Mouse (Mus musculus): ENCODE results near the gene Lrig2. TPM values are rescaled to one million over a fixed set of nuclear protein-coding genes. Genes with fewer than 3 reads are reported as not detected.
A peak's percentile ranks its signal among the peaks of the same experiment; 100 is the strongest.

The Lrig2 gene
- polyA plus RNA-seq, 1 experiment from 2014 or later = 30.7 TPM

- Histone ChIP-seq H3K27me3 (ENCODE audit: control insufficient read depth, insufficient read depth, low read depth, low read length) (no peaks in the 10 kb centered on the region), H3K9ac (ENCODE audit: low read depth, low read length) (no peak overlapping the region), H3K27ac (ENCODE audit: low read length) (peak overlapping the region; percentile 12; the same call in 1 of the 2 replicates), H3K4me3 (ENCODE audit: low read depth, low read length) (no peak overlapping the region), H3K4me2 (ENCODE audit: low read length) (no peak overlapping the region), H3K36me3 (ENCODE audit: control insufficient read depth, insufficient read depth, low read length) (no peaks in the 10 kb centered on the region), H3K4me1 (ENCODE audit: control insufficient read depth, insufficient read depth, low read length) (no peaks in the 10 kb centered on the region), H3K9me3 (replicated peaks; ENCODE audit: control insufficient read depth, low read length, poor library complexity, severe bottlenecking) (no peaks in the 10 kb centered on the region)
- 57% methylated on average over 9 of the region's 9 CpGs for WGBS
- no peak for ATAC-seq
Measured at GRCm38 (mm10) chr3:104383681-104384341, 127.9 kb downstream of the Lrig2 start.

GRCm38 (mm10) chr3:104378228-104378627 lies 133.5 kb downstream of the Lrig2 start:
- Histone ChIP-seq H3K4me3 (ENCODE audit: low read depth, low read length) (no peak overlapping the region), H3K9ac (ENCODE audit: low read depth, low read length) (no peak overlapping the region), H3K27ac (ENCODE audit: low read length) (no peak overlapping the region), H3K36me3 (ENCODE audit: control insufficient read depth, insufficient read depth, low read length) (no peaks in the 10 kb centered on the region), H3K9me3 (replicated peaks; ENCODE audit: control insufficient read depth, low read length, poor library complexity, severe bottlenecking) (no peaks in the 10 kb centered on the region), H3K4me1 (ENCODE audit: control insufficient read depth, insufficient read depth, low read length) (no peaks in the 10 kb centered on the region), H3K4me2 (ENCODE audit: low read length) (no peak overlapping the region), H3K27me3 (ENCODE audit: control insufficient read depth, insufficient read depth, low read depth, low read length) (no peaks in the 10 kb centered on the region)
- ATAC-seq = no peak
- 64% methylated on average over 3 of the region's 3 CpGs for WGBS

- H3K27me3 ChIP-seq (ENCODE audit: control insufficient read depth, insufficient read depth, low read depth, low read length) = no peaks in the 10 kb centered on the region
- H3K4me2 ChIP-seq (ENCODE audit: low read length) = no peak overlapping the region
- ATAC-seq = no peak
- H3K9me3 ChIP-seq (replicated peaks; ENCODE audit: control insufficient read depth, low read length, poor library complexity, severe bottlenecking) = no peaks in the 10 kb centered on the region
- no peaks in the 10 kb centered on the region for H3K36me3 ChIP-seq (ENCODE audit: control insufficient read depth, insufficient read depth, low read length)
- no peaks in the 10 kb centered on the region for H3K4me1 ChIP-seq (ENCODE audit: control insufficient read depth, insufficient read depth, low read length)
- WGBS = 85% methylated on average over 8 of the region's 8 CpGs
- no peak overlapping the region for H3K9ac ChIP-seq (ENCODE audit: low read depth, low read length)
- H3K4me3 ChIP-seq (ENCODE audit: low read depth, low read length) = no peak overlapping the region
- H3K27ac ChIP-seq (ENCODE audit: low read length) = no peak overlapping the region
Measured at GRCm38 (mm10) chr3:104373907-104374306, 137.8 kb downstream of the Lrig2 start.

DNA sequence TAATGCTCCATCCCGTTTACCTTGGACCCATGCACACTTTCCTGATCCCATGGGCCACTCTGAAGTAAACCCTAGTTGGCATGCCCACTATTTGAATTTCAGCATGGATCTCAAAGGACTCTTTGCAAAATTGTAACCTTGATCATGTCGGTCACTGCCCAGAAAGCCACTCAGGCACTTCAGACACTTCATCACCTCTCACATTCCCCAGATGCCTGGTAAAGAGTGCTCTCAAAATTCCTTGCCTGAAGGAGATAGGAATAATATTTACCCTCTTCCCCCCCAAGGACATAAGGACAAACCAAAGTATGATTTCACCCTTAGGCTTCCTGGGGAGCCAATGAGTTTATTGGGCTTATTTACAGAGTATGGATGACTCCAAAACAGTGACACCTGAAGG lies 139.3 kb downstream of the Lrig2 start:
- H3K9me3 ChIP-seq (replicated peaks; ENCODE audit: control insufficient read depth, low read length, poor library complexity, severe bottlenecking) = no peaks in the 10 kb centered on the region
- H3K4me3 ChIP-seq (ENCODE audit: low read depth, low read length) = no peak overlapping the region
- H3K27me3 ChIP-seq (ENCODE audit: control insufficient read depth, insufficient read depth, low read depth, low read length) = no peaks in the 10 kb centered on the region
- H3K9ac ChIP-seq (ENCODE audit: low read depth, low read length) = no peak overlapping the region
- no peak overlapping the region for H3K4me2 ChIP-seq (ENCODE audit: low read length)
- H3K27ac ChIP-seq (ENCODE audit: low read length) = no peak overlapping the region
- no peaks in the 10 kb centered on the region for H3K36me3 ChIP-seq (ENCODE audit: control insufficient read depth, insufficient read depth, low read length)
- 88% methylated on average over 2 of the region's 2 CpGs for WGBS
- H3K4me1 ChIP-seq (ENCODE audit: control insufficient read depth, insufficient read depth, low read length) = no peaks in the 10 kb centered on the region; the same call in 1 of the 2 replicates
- ATAC-seq = no peak

- H3K36me3 ChIP-seq (ENCODE audit: control insufficient read depth, insufficient read depth, low read length) = no peaks in the 10 kb centered on the region
- no peaks in the 10 kb centered on the region for H3K27me3 ChIP-seq (ENCODE audit: control insufficient read depth, insufficient read depth, low read depth, low read length)
- no peak overlapping the region for H3K27ac ChIP-seq (ENCODE audit: low read length)
- H3K4me1 ChIP-seq (ENCODE audit: control insufficient read depth, insufficient read depth, low read length) = peaks cover 3% of the 10 kb centered on the region; the same call in 1 of the 2 replicates
- no peak for ATAC-seq
- 97% methylated on average over 2 of the region's 2 CpGs for WGBS
- H3K4me3 ChIP-seq (ENCODE audit: low read depth, low read length) = no peak overlapping the region
- no peak overlapping the region for H3K4me2 ChIP-seq (ENCODE audit: low read length)
- no peak overlapping the region for H3K9ac ChIP-seq (ENCODE audit: low read depth, low read length)
- H3K9me3 ChIP-seq (replicated peaks; ENCODE audit: control insufficient read depth, low read length, poor library complexity, severe bottlenecking) = no peaks in the 10 kb centered on the region
Measured at GRCm38 (mm10) chr3:104367912-104368311, 143.8 kb downstream of the Lrig2 start.

DNA sequence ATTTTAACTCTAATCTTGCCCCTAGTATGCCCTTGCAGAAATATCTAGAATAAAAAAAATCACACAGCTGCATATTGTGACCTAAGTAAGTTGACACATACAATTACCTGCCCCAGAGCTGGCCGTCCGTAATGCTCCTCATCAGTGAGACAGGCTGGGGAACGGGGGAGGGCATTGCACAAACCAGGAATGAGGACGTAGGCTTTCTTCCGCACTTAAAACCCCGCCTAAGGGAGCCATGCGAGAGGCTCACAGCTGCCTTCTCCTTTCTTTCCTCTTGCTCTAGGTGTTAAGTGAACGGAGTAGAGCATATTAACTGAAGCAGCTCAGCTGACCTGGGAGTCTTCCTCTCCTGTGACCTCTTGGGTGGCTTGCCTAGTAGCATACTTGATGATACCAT lies 149.9 kb downstream of the Lrig2 start:
- H3K9ac ChIP-seq (ENCODE audit: low read depth, low read length) = no peak overlapping the region
- 80% methylated on average over 8 of the region's 8 CpGs for WGBS
- no peak for ATAC-seq
- H3K27ac ChIP-seq (ENCODE audit: low read length) = no peak overlapping the region
- H3K36me3 ChIP-seq (ENCODE audit: control insufficient read depth, insufficient read depth, low read length) = no peaks in the 10 kb centered on the region
- H3K27me3 ChIP-seq (ENCODE audit: control insufficient read depth, insufficient read depth, low read depth, low read length) = no peaks in the 10 kb centered on the region
- H3K4me3 ChIP-seq (ENCODE audit: low read depth, low read length) = no peak overlapping the region
- H3K4me1 ChIP-seq (ENCODE audit: control insufficient read depth, insufficient read depth, low read length) = peaks cover 3% of the 10 kb centered on the region; the same call in 1 of the 2 replicates
- H3K4me2 ChIP-seq (ENCODE audit: low read length) = no peak overlapping the region
- no peaks in the 10 kb centered on the region for H3K9me3 ChIP-seq (replicated peaks; ENCODE audit: control insufficient read depth, low read length, poor library complexity, severe bottlenecking)

GRCm38 (mm10) chr3:104360325-104360724 lies 151.4 kb downstream of the Lrig2 start:
- Histone ChIP-seq H3K4me2 (ENCODE audit: low read length) (no peak overlapping the region), H3K4me3 (ENCODE audit: low read depth, low read length) (no peak overlapping the region), H3K4me1 (ENCODE audit: control insufficient read depth, insufficient read depth, low read length) (no peaks in the 10 kb centered on the region), H3K27ac (ENCODE audit: low read length) (no peak overlapping the region), H3K27me3 (ENCODE audit: control insufficient read depth, insufficient read depth, low read depth, low read length) (no peaks in the 10 kb centered on the region), H3K36me3 (ENCODE audit: control insufficient read depth, insufficient read depth, low read length) (no peaks in the 10 kb centered on the region), H3K9me3 (replicated peaks; ENCODE audit: control insufficient read depth, low read length, poor library complexity, severe bottlenecking) (no peaks in the 10 kb centered on the region), H3K9ac (ENCODE audit: low read depth, low read length) (no peak overlapping the region)
- no peak for ATAC-seq
- 75% methylated on average over 5 of the region's 5 CpGs for WGBS

DNA sequence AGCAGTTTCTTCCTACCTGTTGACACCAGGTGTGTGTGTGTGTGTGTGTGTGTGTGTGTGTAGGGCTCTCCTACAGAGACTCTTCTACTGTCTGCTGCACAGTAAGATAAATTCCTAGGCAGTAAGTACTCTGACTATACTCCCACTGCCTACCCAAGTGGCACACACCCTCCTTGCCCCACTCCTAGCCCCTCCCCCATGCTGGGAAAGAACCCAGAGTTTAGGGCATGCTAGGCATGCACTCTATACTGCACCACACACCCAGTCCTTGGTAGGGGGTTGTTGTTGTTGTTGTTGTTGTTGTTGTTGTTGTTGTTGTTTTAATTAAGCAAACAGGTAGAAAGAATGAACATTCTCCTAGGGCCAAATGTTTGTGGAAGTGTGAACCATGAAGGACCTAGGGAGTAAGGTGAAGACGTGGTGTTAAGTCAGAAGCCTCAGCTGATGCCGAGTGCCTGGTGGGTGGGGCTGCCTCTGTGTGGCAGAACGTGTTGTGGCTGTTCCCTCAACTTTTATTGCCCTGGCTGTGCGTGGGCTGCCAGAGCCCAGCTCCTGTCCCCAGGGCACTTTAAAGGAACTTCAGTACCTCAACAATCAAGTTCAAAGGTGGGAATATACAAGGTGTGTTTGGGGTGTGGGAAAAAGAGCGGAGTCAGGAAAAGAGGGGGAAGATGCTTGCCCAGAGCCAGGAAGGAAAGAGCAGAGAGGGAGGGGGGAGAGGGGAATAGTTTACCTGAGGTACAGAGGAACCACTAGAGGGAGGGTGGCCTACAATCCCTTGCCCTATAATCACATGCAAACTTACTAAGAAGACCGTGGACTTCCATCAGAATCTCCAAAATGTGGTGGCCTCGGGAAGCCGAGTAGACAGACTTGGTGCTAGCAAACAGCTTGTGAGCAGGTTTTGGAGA lies 152.2 kb downstream of the Lrig2 start:
- no peak overlapping the region for H3K4me2 ChIP-seq (ENCODE audit: low read length)
- no peak overlapping the region for H3K27ac ChIP-seq (ENCODE audit: low read length)
- 72% methylated on average over 8 of the region's 8 CpGs for WGBS
- H3K9me3 ChIP-seq (replicated peaks; ENCODE audit: control insufficient read depth, low read length, poor library complexity, severe bottlenecking) = no peaks in the 10 kb centered on the region
- H3K36me3 ChIP-seq (ENCODE audit: control insufficient read depth, insufficient read depth, low read length) = no peaks in the 10 kb centered on the region
- H3K9ac ChIP-seq (ENCODE audit: low read depth, low read length) = no peak overlapping the region
- no peak overlapping the region for H3K4me3 ChIP-seq (ENCODE audit: low read depth, low read length)
- ATAC-seq = no peak
- no peaks in the 10 kb centered on the region for H3K27me3 ChIP-seq (ENCODE audit: control insufficient read depth, insufficient read depth, low read depth, low read length)
- no peaks in the 10 kb centered on the region for H3K4me1 ChIP-seq (ENCODE audit: control insufficient read depth, insufficient read depth, low read length)

GRCm38 (mm10) chr3:104358747-104359146 lies 153.0 kb downstream of the Lrig2 start:
- Histone ChIP-seq H3K27ac (ENCODE audit: low read length) (no peak overlapping the region), H3K4me1 (ENCODE audit: control insufficient read depth, insufficient read depth, low read length) (no peaks in the 10 kb centered on the region), H3K27me3 (ENCODE audit: control insufficient read depth, insufficient read depth, low read depth, low read length) (no peaks in the 10 kb centered on the region), H3K9ac (ENCODE audit: low read depth, low read length) (no peak overlapping the region), H3K4me2 (ENCODE audit: low read length) (no peak overlapping the region), H3K9me3 (replicated peaks; ENCODE audit: control insufficient read depth, low read length, poor library complexity, severe bottlenecking) (no peaks in the 10 kb centered on the region), H3K4me3 (ENCODE audit: low read depth, low read length) (no peak overlapping the region), H3K36me3 (ENCODE audit: control insufficient read depth, insufficient read depth, low read length) (no peaks in the 10 kb centered on the region)
- 78% methylated on average over 5 of the region's 5 CpGs for WGBS
- ATAC-seq = no peak
